Mouse (Mus musculus) liver, adult 2 months (tissue): ENCODE results near the gene Zfp941.

ENCODE experiments used
- CTCF ChIP-seq: fragments of 200-500 bp; IDR thresholded peaks from 2 replicates; pipeline ENCODE4 v1.5.1; 2011; ENCODE audit warnings: low read depth, low read length, control low read depth
- POLR2A ChIP-seq: fragments of 200-500 bp; IDR thresholded peaks from 2 replicates; pipeline ENCODE4 v1.6.1; 2011; ENCODE audit warnings: low read length, control low read depth; ENCODE audit not compliant: insufficient read depth; ENCODE audit errors: extremely low read depth

DNA sequence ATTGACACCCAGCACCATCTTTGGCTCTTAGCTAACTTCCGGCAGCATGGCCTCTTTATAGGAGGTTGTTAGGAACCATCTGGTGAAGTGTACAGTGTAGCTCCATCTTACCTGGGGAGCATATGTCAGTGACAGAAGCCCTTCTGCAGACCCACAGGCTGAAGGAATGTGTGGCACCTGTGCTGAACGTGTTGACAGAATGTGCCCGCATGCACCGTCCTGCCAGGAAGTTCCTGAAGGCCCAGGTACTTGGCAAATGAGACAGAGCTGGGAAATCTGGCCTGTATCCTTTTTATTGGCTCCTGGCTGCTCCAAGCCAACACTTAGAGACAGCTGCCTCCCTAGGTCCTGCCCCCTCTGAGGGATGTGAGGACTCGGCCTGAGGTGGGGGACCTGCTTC lies 38.8 kb upstream of the Zfp941 start:
- TF ChIP-seq CTCF (no peak), POLR2A (no peak)
